Mouse (Mus musculus): ENCODE data around the gene Fa2h. TPM values are rescaled to one million over a fixed set of nuclear protein-coding genes. Genes with fewer than 3 reads are reported as not detected.
"Not testable (repeated sequence)": the region's sequence is repeated elsewhere in the genome, so short reads cannot be mapped to it uniquely, and the experiment has no call there.

Gene Fa2h
- polyA plus RNA-seq, 1 experiment from 2014 or later, result 0.28 TPM

GRCm38 (mm10) chr8:111343225-111343624, 50.4 kb downstream of the Fa2h start:
- no peaks in the 10 kb centered on the region for H3K36me3 ChIP-seq (ENCODE audit: control insufficient read depth, insufficient read depth, low read length)
- no peak overlapping the region for H3K9ac ChIP-seq (ENCODE audit: low read depth, low read length)
- H3K27me3 ChIP-seq (ENCODE audit: control insufficient read depth, insufficient read depth, low read depth, low read length), result peaks cover 3% of the 10 kb centered on the region
- no peaks in the 10 kb centered on the region; the same call in 1 of the 2 replicates for H3K4me1 ChIP-seq (ENCODE audit: control insufficient read depth, insufficient read depth, low read length)
- ATAC-seq, result no peak
- WGBS, result 16% methylated on average over 5 of the region's 5 CpGs
- no peak overlapping the region for H3K27ac ChIP-seq (ENCODE audit: low read length)
- H3K9me3 ChIP-seq (replicated peaks; ENCODE audit: control insufficient read depth, low read length, poor library complexity, severe bottlenecking), result no peaks in the 10 kb centered on the region
- no peak overlapping the region for H3K4me2 ChIP-seq (ENCODE audit: low read length)
- no peak overlapping the region for H3K4me3 ChIP-seq (ENCODE audit: low read depth, low read length)

- WGBS, result 76% methylated on average over 3 of the region's 3 CpGs
- Histone ChIP-seq H3K4me2 (ENCODE audit: low read length) (no peak overlapping the region), H3K36me3 (ENCODE audit: control insufficient read depth, insufficient read depth, low read length) (no peaks in the 10 kb centered on the region), H3K9me3 (replicated peaks; ENCODE audit: control insufficient read depth, low read length, poor library complexity, severe bottlenecking) (no peaks in the 10 kb centered on the region), H3K27me3 (ENCODE audit: control insufficient read depth, insufficient read depth, low read depth, low read length) (peaks cover 5% of the 10 kb centered on the region), H3K27ac (ENCODE audit: low read length) (no peak overlapping the region), H3K4me1 (ENCODE audit: control insufficient read depth, insufficient read depth, low read length) (peaks cover 9% of the 10 kb centered on the region), H3K9ac (ENCODE audit: low read depth, low read length) (no peak overlapping the region), H3K4me3 (ENCODE audit: low read depth, low read length) (no peak overlapping the region)
- ATAC-seq, result no peak
Measured at GRCm38 (mm10) chr8:111340186-111340585, 53.4 kb downstream of the Fa2h start.

- Histone ChIP-seq H3K36me3 (ENCODE audit: control insufficient read depth, insufficient read depth, low read length) (no peaks in the 10 kb centered on the region), H3K4me3 (ENCODE audit: low read depth, low read length) (peak overlapping the region; percentile 39), H3K27ac (ENCODE audit: low read length) (no peak overlapping the region), H3K4me2 (ENCODE audit: low read length) (peak overlapping the region; percentile 69), H3K9me3 (replicated peaks; ENCODE audit: control insufficient read depth, low read length, poor library complexity, severe bottlenecking) (no peaks in the 10 kb centered on the region), H3K27me3 (ENCODE audit: control insufficient read depth, insufficient read depth, low read depth, low read length) (peaks cover 5% of the 10 kb centered on the region), H3K4me1 (ENCODE audit: control insufficient read depth, insufficient read depth, low read length) (peaks cover 9% of the 10 kb centered on the region), H3K9ac (ENCODE audit: low read depth, low read length) (peak overlapping the region; percentile 45; the same call in 1 of the 2 replicates)
- no peak for ATAC-seq
- WGBS, result 47% methylated on average over 12 of the region's 12 CpGs
Measured at GRCm38 (mm10) chr8:111338370-111339208, 55.0 kb downstream of the Fa2h start.

GRCm38 (mm10) chr8:111337890-111338347, 55.7 kb downstream of the Fa2h start, which contains the start of gene Mlkl:
Gene Mlkl, minus strand, starts transcription at chr8:111338177.
- Histone ChIP-seq H3K9ac (ENCODE audit: low read depth, low read length) (peak within 1 kb of the TSS; percentile 45), H3K27me3 (ENCODE audit: control insufficient read depth, insufficient read depth, low read depth, low read length) (peaks cover 5% of the 10 kb centered on the region), H3K27ac (ENCODE audit: low read length) (no peak within 1 kb of the TSS), H3K9me3 (replicated peaks; ENCODE audit: control insufficient read depth, low read length, poor library complexity, severe bottlenecking) (no peaks in the 10 kb centered on the region), H3K4me1 (ENCODE audit: control insufficient read depth, insufficient read depth, low read length) (peaks cover 9% of the 10 kb centered on the region), H3K36me3 (ENCODE audit: control insufficient read depth, insufficient read depth, low read length) (no peaks in the 10 kb centered on the region), H3K4me3 (ENCODE audit: low read depth, low read length) (peak within 1 kb of the TSS; percentile 39), H3K4me2 (ENCODE audit: low read length) (peak within 1 kb of the TSS; percentile 69)
- ATAC-seq, result no peak
- 1% methylated on average over 29 of the region's 29 CpGs for WGBS

GRCm38 (mm10) chr8:111337311-111337889, 56.2 kb downstream of the Fa2h start:
- 36% methylated on average over 17 of the region's 17 CpGs for WGBS
- peak overlapping the region; percentile 45; the same call in 1 of the 2 replicates for H3K9ac ChIP-seq (ENCODE audit: low read depth, low read length)
- H3K36me3 ChIP-seq (ENCODE audit: control insufficient read depth, insufficient read depth, low read length), result no peaks in the 10 kb centered on the region
- no peak for ATAC-seq
- peak overlapping the region; percentile 39 for H3K4me3 ChIP-seq (ENCODE audit: low read depth, low read length)
- no peak overlapping the region for H3K27ac ChIP-seq (ENCODE audit: low read length)
- H3K4me2 ChIP-seq (ENCODE audit: low read length), result peak overlapping the region; percentile 69
- peaks cover 9% of the 10 kb centered on the region for H3K4me1 ChIP-seq (ENCODE audit: control insufficient read depth, insufficient read depth, low read length)
- no peaks in the 10 kb centered on the region for H3K9me3 ChIP-seq (replicated peaks; ENCODE audit: control insufficient read depth, low read length, poor library complexity, severe bottlenecking)
- peaks cover 5% of the 10 kb centered on the region for H3K27me3 ChIP-seq (ENCODE audit: control insufficient read depth, insufficient read depth, low read depth, low read length)

- Histone ChIP-seq H3K36me3 (ENCODE audit: control insufficient read depth, insufficient read depth, low read length) (no peaks in the 10 kb centered on the region), H3K4me2 (ENCODE audit: low read length) (no peak overlapping the region), H3K9ac (ENCODE audit: low read depth, low read length) (no peak overlapping the region), H3K4me1 (ENCODE audit: control insufficient read depth, insufficient read depth, low read length) (peaks cover 9% of the 10 kb centered on the region), H3K4me3 (ENCODE audit: low read depth, low read length) (no peak overlapping the region), H3K27me3 (ENCODE audit: control insufficient read depth, insufficient read depth, low read depth, low read length) (peaks cover 5% of the 10 kb centered on the region), H3K27ac (ENCODE audit: low read length) (no peak overlapping the region), H3K9me3 (replicated peaks; ENCODE audit: control insufficient read depth, low read length, poor library complexity, severe bottlenecking) (no peaks in the 10 kb centered on the region)
- no peak for ATAC-seq
- 83% methylated on average over 4 of the region's 4 CpGs for WGBS
Measured at GRCm38 (mm10) chr8:111336692-111337091, 56.9 kb downstream of the Fa2h start.

DNA sequence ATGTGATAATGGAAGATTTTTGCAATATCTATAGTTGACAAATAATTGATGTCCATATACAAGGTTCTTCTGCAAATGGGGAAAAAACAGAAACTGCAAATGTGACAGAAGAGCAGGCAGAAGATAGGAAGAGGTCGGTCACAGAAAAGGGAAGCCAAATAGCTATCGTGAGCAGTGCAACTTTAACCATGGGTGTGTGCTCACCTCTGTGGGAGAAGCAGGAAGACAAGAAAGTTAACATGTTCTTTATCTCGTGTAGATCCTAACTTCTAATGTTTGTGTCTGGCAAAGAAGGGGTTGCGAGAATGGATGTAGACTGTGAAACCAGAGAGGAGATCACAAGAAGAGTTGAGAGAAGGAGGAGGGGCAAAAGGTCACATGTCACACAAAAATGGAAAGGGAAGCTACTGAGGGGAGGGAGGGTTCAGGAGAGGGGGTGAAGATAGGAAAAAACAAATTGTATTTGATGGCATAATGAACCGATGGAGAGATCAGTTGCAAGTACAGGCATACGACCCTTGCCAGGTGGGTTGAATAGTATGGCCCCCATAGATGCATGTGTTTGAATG, 68.3 kb downstream of the Fa2h start:
- Histone ChIP-seq H3K9me3 (replicated peaks; ENCODE audit: control insufficient read depth, low read length, poor library complexity, severe bottlenecking) (no peaks in the 10 kb centered on the region), H3K4me1 (ENCODE audit: control insufficient read depth, insufficient read depth, low read length) (no peaks in the 10 kb centered on the region), H3K36me3 (ENCODE audit: control insufficient read depth, insufficient read depth, low read length) (no peaks in the 10 kb centered on the region), H3K4me2 (ENCODE audit: low read length) (no peak overlapping the region), H3K4me3 (ENCODE audit: low read depth, low read length) (no peak overlapping the region), H3K27ac (ENCODE audit: low read length) (no peak overlapping the region), H3K27me3 (ENCODE audit: control insufficient read depth, insufficient read depth, low read depth, low read length) (no peaks in the 10 kb centered on the region), H3K9ac (ENCODE audit: low read depth, low read length) (no peak overlapping the region)
- WGBS, result 84% methylated on average over 6 of the region's 6 CpGs
- no peak for ATAC-seq

DNA sequence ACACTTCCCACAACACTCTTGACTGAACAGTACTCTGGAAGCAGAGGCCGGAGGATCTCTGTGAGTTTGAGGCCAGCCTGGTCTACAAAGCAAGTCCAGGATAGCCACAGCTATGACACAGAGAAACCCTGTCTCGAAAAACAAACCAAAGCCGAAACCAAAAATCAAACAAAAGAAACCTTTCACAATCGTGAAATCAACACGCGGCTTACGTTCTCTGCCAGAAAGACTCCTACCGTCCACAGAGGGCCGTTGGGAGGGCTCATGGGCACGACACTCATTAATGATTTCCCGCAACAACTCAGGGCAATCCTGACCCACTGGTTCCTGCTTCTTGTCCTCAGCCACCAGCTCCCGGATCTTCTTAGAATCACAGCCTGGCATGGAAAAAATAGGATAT, 78.9 kb downstream of the Fa2h start:
- no peak overlapping the region for H3K4me2 ChIP-seq (ENCODE audit: low read length)
- no peak overlapping the region for H3K4me3 ChIP-seq (ENCODE audit: low read depth, low read length)
- H3K9me3 ChIP-seq (replicated peaks; ENCODE audit: control insufficient read depth, low read length, poor library complexity, severe bottlenecking), result no peaks in the 10 kb centered on the region
- ATAC-seq, result no peak
- no peaks in the 10 kb centered on the region for H3K27me3 ChIP-seq (ENCODE audit: control insufficient read depth, insufficient read depth, low read depth, low read length)
- H3K4me1 ChIP-seq (ENCODE audit: control insufficient read depth, insufficient read depth, low read length), result no peaks in the 10 kb centered on the region
- no peak overlapping the region for H3K27ac ChIP-seq (ENCODE audit: low read length)
- H3K9ac ChIP-seq (ENCODE audit: low read depth, low read length), result no peak overlapping the region
- WGBS, result 90% methylated on average over 12 of the region's 12 CpGs
- H3K36me3 ChIP-seq (ENCODE audit: control insufficient read depth, insufficient read depth, low read length), result no peaks in the 10 kb centered on the region

DNA sequence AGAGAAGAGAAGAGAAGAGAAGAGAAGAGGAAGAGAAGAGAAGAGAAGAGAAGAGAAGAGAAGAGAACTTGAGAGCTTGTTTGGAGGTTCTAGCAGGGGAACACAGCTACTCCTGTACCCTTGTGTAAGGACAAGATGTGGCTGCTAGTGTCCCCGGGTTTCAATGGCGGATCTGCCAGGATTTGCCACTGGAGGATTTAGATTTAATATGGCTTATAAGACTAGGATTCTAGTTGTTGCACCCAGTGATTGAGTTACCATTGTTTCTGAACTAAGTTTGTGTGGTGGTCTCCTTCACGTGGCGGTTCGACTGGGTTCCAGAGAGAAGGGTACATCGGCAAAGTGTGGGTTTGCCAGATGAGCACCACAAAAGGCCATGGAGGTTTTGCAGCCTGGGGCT, 79.7 kb downstream of the Fa2h start:
- 94% methylated on average over 6 of the region's 6 CpGs for WGBS
- not testable (repeated sequence) for H3K4me2 ChIP-seq (ENCODE audit: low read length)

More for the DNA sequence above, 79.7 kb downstream of the Fa2h start:
- not testable (repeated sequence) for H3K27me3 ChIP-seq (ENCODE audit: control insufficient read depth, insufficient read depth, low read depth, low read length); ATAC-seq; H3K27ac ChIP-seq (ENCODE audit: low read length); H3K4me3 ChIP-seq (ENCODE audit: low read depth, low read length); H3K9ac ChIP-seq (ENCODE audit: low read depth, low read length); H3K9me3 ChIP-seq (replicated peaks; ENCODE audit: control insufficient read depth, low read length, poor library complexity, severe bottlenecking); H3K36me3 ChIP-seq (ENCODE audit: control insufficient read depth, insufficient read depth, low read length); H3K4me1 ChIP-seq (ENCODE audit: control insufficient read depth, insufficient read depth, low read length)
